Mouse (Mus musculus) neural tube, embryonic 13.5 days (tissue): Measurements from ENCODE around the gene Fgfr2. TPM values are rescaled to one million over a fixed set of nuclear protein-coding genes. Genes with fewer than 3 reads are reported as not detected.
A peak's percentile ranks its signal among the peaks of the same experiment; 100 is the strongest.

Source experiments
- ATAC-seq: fragments of 200-750 bp; cut with Nextera tagmentation; 2 replicates; pipeline ENCODE4 v1.8.0; 2017; ENCODE audit warnings: low read depth, mild to moderate bottlenecking, moderate TSS enrichment, moderate library complexity
- H3K27ac ChIP-seq: fragments of 300-500 bp; sonication (generic); replicated peaks from 2 replicates; pipeline ENCODE4 v1.5.1; 2015; ENCODE audit warnings: moderate library complexity, mild to moderate bottlenecking, inconsistent platforms
- H3K27me3 ChIP-seq: fragments of 300-500 bp; sonication (generic); 2 replicates; pipeline ENCODE4 v1.6.1; 2015; ENCODE audit warnings: mild to moderate bottlenecking, inconsistent platforms
- H3K36me3 ChIP-seq: fragments of 300-500 bp; sonication (generic); 2 replicates; pipeline ENCODE4 v1.6.1; 2015; ENCODE audit warnings: mild to moderate bottlenecking, inconsistent platforms
- H3K4me1 ChIP-seq: fragments of 300-500 bp; sonication (generic); replicated peaks from 2 replicates; pipeline ENCODE4 v1.6.1; 2015; ENCODE audit warnings: inconsistent platforms
- H3K4me2 ChIP-seq: fragments of 300-500 bp; sonication (generic); 2 replicates; pipeline ENCODE4 v1.6.1; 2015; ENCODE audit warnings: inconsistent platforms, mild to moderate bottlenecking, moderate library complexity
- H3K4me3 ChIP-seq: fragments of 300-500 bp; sonication (generic); 2 replicates; pipeline ENCODE4 v1.5.1; 2015; ENCODE audit warnings: mild to moderate bottlenecking, inconsistent platforms
- H3K9ac ChIP-seq: fragments of 300-500 bp; sonication (generic); 2 replicates; pipeline ENCODE4 v1.6.1; 2015; ENCODE audit warnings: moderate library complexity, mild to moderate bottlenecking, inconsistent platforms
- H3K9me3 ChIP-seq: fragments of 300-500 bp; sonication (generic); 2 replicates; pipeline ENCODE4 v1.6.1; 2016; ENCODE audit warnings: inconsistent platforms
- WGBS: fragments of 180-500 bp; shearing (Covaris S2); methylation state at CpG from one replicate; pipeline ENCODE4 v1.1.7; 2015; 5-methylcytosine and 5-hydroxymethylcytosine counted together
- polyA plus RNA-seq: library from polyadenylated mRNA; unstranded; fragments of >200 nt; fragmentation: Nextera tagmentation; extraction: Ambion mirVana; gene quantifications from 2 replicates; pipeline ENCODE4 v1.2.1, GENCODE M21; 2015

The Fgfr2 gene
- polyA plus RNA-seq, 1 experiment from 2014 or later: 22.9 TPM

GRCm38 (mm10) chr7:131554341-131555180 is 1568.6 kb downstream of the Fgfr2 start:
- Histone ChIP-seq H3K4me1 (peaks cover 29% of the 10 kb centered on the region), H3K27ac (peak overlapping the region; percentile 49; the same call in 1 of the 2 replicates), H3K27me3 (peaks cover 100% of the 10 kb centered on the region), H3K36me3 (no peaks in the 10 kb centered on the region), H3K9ac (peak overlapping the region; percentile 32; the same call in 1 of the 2 replicates), H3K4me3 (peak overlapping the region; percentile 29), H3K9me3 (no peaks in the 10 kb centered on the region), H3K4me2 (peak overlapping the region; percentile 46)
- ATAC-seq: peak; percentile 29; the same call in 1 of the 2 replicates
- under 1% methylated on average over 45 of the region's 45 CpGs for WGBS

- H3K27ac ChIP-seq: no peak overlapping the region
Observed at GRCm38 (mm10) chr7:131553771-131554175, 1569.4 kb downstream of the Fgfr2 start.

GRCm38 (mm10) chr7:131552781-131553180 is 1570.4 kb downstream of the Fgfr2 start:
- H3K27ac ChIP-seq: no peak overlapping the region
- ATAC-seq: no peak
- no peak overlapping the region for H3K4me2 ChIP-seq
- no peaks in the 10 kb centered on the region for H3K36me3 ChIP-seq
- peaks cover 29% of the 10 kb centered on the region for H3K4me1 ChIP-seq
- no peak overlapping the region for H3K9ac ChIP-seq
- no peaks in the 10 kb centered on the region for H3K9me3 ChIP-seq
- H3K27me3 ChIP-seq: peaks cover 100% of the 10 kb centered on the region
- WGBS: 2% methylated on average over 5 of the region's 5 CpGs
- H3K4me3 ChIP-seq: no peak overlapping the region

More at GRCm38 (mm10) chr7:131553771-131554175, 1569.4 kb downstream of the Fgfr2 start:
- peak overlapping the region; percentile 46 for H3K4me2 ChIP-seq
- H3K27me3 ChIP-seq: peaks cover 100% of the 10 kb centered on the region
- H3K4me3 ChIP-seq: peak overlapping the region; percentile 29
- under 1% methylated on average over 39 of the region's 39 CpGs for WGBS
- H3K9ac ChIP-seq: 0 out of 2 replicates have a peak overlapping the region, but pooled peaks have one; percentile 32
- ATAC-seq: 0 out of 2 replicates have a peak, but pooled peaks have one; percentile 16
- no peaks in the 10 kb centered on the region for H3K9me3 ChIP-seq
- H3K4me1 ChIP-seq: peaks cover 29% of the 10 kb centered on the region
- no peaks in the 10 kb centered on the region for H3K36me3 ChIP-seq

GRCm38 (mm10) chr7:131551931-131552741 is 1571.0 kb downstream of the Fgfr2 start:
- WGBS: under 1% methylated on average over 42 of the region's 42 CpGs
- H3K9me3 ChIP-seq: no peaks in the 10 kb centered on the region
- H3K4me2 ChIP-seq: no peak overlapping the region
- no peak for ATAC-seq
- H3K4me1 ChIP-seq: peaks cover 27% of the 10 kb centered on the region
- peaks cover 100% of the 10 kb centered on the region for H3K27me3 ChIP-seq
- H3K36me3 ChIP-seq: no peaks in the 10 kb centered on the region
- no peak overlapping the region for H3K4me3 ChIP-seq
- H3K27ac ChIP-seq: no peak overlapping the region
- no peak overlapping the region for H3K9ac ChIP-seq

GRCm38 (mm10) chr7:131551471-131551870 is 1571.7 kb downstream of the Fgfr2 start:
- no peak overlapping the region for H3K9ac ChIP-seq
- no peaks in the 10 kb centered on the region for H3K9me3 ChIP-seq
- H3K27me3 ChIP-seq: peaks cover 100% of the 10 kb centered on the region
- no peak overlapping the region for H3K27ac ChIP-seq
- peaks cover 21% of the 10 kb centered on the region for H3K4me1 ChIP-seq
- H3K4me3 ChIP-seq: no peak overlapping the region
- no peaks in the 10 kb centered on the region for H3K36me3 ChIP-seq
- no peak for ATAC-seq
- WGBS: 0% methylated on average over 4 of the region's 4 CpGs
- H3K4me2 ChIP-seq: no peak overlapping the region

GRCm38 (mm10) chr7:131548473-131548872 is 1574.7 kb downstream of the Fgfr2 start, which contains the start of gene Hmx2:
TSS of gene Hmx2 (plus strand) at chr7:131548773.
- Histone ChIP-seq H3K4me1 (peaks cover 11% of the 10 kb centered on the region), H3K36me3 (no peaks in the 10 kb centered on the region), H3K9ac (no peak within 1 kb of the TSS), H3K4me3 (no peak within 1 kb of the TSS), H3K27ac (no peak within 1 kb of the TSS), H3K27me3 (peaks cover 100% of the 10 kb centered on the region), H3K9me3 (no peaks in the 10 kb centered on the region), H3K4me2 (no peak within 1 kb of the TSS)
- WGBS: 4% methylated on average over 3 of the region's 3 CpGs
- ATAC-seq: no peak

GRCm38 (mm10) chr7:131547481-131547880 is 1575.7 kb downstream of the Fgfr2 start:
- H3K9ac ChIP-seq: no peak overlapping the region
- ATAC-seq: no peak
- no peak overlapping the region for H3K4me2 ChIP-seq
- H3K9me3 ChIP-seq: no peaks in the 10 kb centered on the region
- H3K4me3 ChIP-seq: no peak overlapping the region
- 3% methylated on average over 5 of the region's 5 CpGs for WGBS
- peaks cover 100% of the 10 kb centered on the region for H3K27me3 ChIP-seq
- H3K36me3 ChIP-seq: no peaks in the 10 kb centered on the region
- H3K27ac ChIP-seq: no peak overlapping the region
- H3K4me1 ChIP-seq: peaks cover 21% of the 10 kb centered on the region

GRCm38 (mm10) chr7:131546423-131546822 is 1576.7 kb downstream of the Fgfr2 start:
- Histone ChIP-seq H3K4me2 (peak overlapping the region; percentile 14; the same call in 1 of the 2 replicates), H3K4me1 (peaks cover 28% of the 10 kb centered on the region), H3K27me3 (peaks cover 100% of the 10 kb centered on the region), H3K27ac (no peak overlapping the region), H3K9ac (no peak overlapping the region), H3K9me3 (no peaks in the 10 kb centered on the region), H3K4me3 (no peak overlapping the region), H3K36me3 (no peaks in the 10 kb centered on the region)
- ATAC-seq: no peak
- 2% methylated on average over 2 of the region's 2 CpGs for WGBS

GRCm38 (mm10) chr7:131545701-131546385 is 1577.3 kb downstream of the Fgfr2 start:
- WGBS: under 1% methylated on average over 13 of the region's 13 CpGs
- H3K27ac ChIP-seq: no peak overlapping the region
- no peaks in the 10 kb centered on the region for H3K36me3 ChIP-seq
- peaks cover 100% of the 10 kb centered on the region for H3K27me3 ChIP-seq
- H3K9ac ChIP-seq: no peak overlapping the region
- no peak overlapping the region for H3K4me3 ChIP-seq
- H3K4me2 ChIP-seq: peak overlapping the region; percentile 14; the same call in 1 of the 2 replicates
- no peaks in the 10 kb centered on the region for H3K9me3 ChIP-seq
- ATAC-seq: no peak
- peaks cover 28% of the 10 kb centered on the region for H3K4me1 ChIP-seq

- Histone ChIP-seq H3K4me2 (peak overlapping the region; percentile 53; the same call in 1 of the 2 replicates), H3K27me3 (peaks cover 99% of the 10 kb centered on the region), H3K9me3 (no peaks in the 10 kb centered on the region), H3K4me3 (peak overlapping the region; percentile 32; the same call in 1 of the 2 replicates), H3K36me3 (no peaks in the 10 kb centered on the region), H3K27ac (no peak overlapping the region), H3K4me1 (peaks cover 28% of the 10 kb centered on the region), H3K9ac (no peak overlapping the region)
- no peak for ATAC-seq
- WGBS: 2% methylated on average over 5 of the region's 5 CpGs
Observed at GRCm38 (mm10) chr7:131544871-131545270, 1578.3 kb downstream of the Fgfr2 start.

GRCm38 (mm10) chr7:131543623-131544481 is 1579.3 kb downstream of the Fgfr2 start:
- Histone ChIP-seq H3K9me3 (no peaks in the 10 kb centered on the region), H3K4me3 (peak overlapping the region; percentile 32), H3K4me1 (peaks cover 28% of the 10 kb centered on the region), H3K9ac (peak overlapping the region; percentile 45; the same call in 1 of the 2 replicates), H3K36me3 (no peaks in the 10 kb centered on the region), H3K4me2 (peak overlapping the region; percentile 53), H3K27me3 (peaks cover 99% of the 10 kb centered on the region), H3K27ac (peak overlapping the region; percentile 49; the same call in 1 of the 2 replicates)
- under 1% methylated on average over 75 of the region's 75 CpGs for WGBS
- no peak for ATAC-seq
